Mouse (Mus musculus): ENCODE measurements around the gene Fastk.

DNA sequence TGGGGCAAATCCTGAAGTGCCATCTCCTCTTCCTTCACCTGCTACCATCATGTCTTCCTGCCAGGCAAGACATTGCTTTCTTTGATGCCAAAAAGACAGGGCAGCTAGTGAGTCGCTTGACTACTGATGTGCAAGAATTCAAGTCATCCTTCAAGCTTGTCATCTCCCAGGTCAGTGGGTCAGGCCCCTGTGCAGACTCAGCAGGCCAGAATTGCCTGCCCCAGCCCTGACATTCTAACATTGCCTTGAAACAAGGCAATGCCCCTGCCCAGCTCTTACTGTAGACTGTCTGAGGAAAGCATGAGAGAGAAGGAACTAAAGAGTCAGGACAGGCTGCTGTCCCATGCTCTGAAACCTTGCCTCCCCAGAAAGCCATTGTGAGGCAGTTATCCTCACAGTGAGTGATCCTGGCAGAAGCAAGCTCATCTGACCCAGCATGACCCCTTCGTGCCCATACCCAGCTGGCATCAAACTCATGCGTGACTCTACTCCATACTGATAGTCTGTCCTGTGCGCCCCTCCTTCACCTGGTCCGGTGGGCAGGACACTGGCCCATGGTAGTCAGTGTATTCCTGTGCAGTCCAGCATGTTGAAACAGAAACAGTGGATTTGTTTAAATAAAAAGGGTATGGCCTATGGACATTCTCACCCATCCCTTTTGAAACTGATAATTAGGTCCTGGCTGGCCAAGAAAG is 44.0 kb downstream of the Fastk start:
- TF ChIP-seq CTCF (IDR thresholded peaks at IDR 0.05), result no peak
- TF ChIP-seq EP300 (IDR thresholded peaks at IDR 0.05), result no peak
